Mouse (Mus musculus) limb, embryonic 14.5 days (tissue): ENCODE measurements around the gene Tph1. TPM values are rescaled to one million over a fixed set of nuclear protein-coding genes. Genes with fewer than 3 reads are reported as not detected.

ENCODE experiments used
- ATAC-seq: fragments of 200-750 bp; cut with Nextera tagmentation; 2 replicates; pipeline ENCODE4 v1.8.0; 2017; ENCODE audit warnings: low read depth, moderate number of reproducible peaks, moderate TSS enrichment; ENCODE audit not compliant: low FRiP score
- DNase-seq: peaks from one replicate; pipeline ENCODE4 v3.0.0-alpha.2; 2015; ENCODE audit warnings: low spot score
- H3K27ac ChIP-seq: fragments of 300-500 bp; sonication (generic); replicated peaks from 2 replicates; pipeline ENCODE4 v1.5.1; 2014; ENCODE audit warnings: low read depth, mild to moderate bottlenecking, low read length, moderate library complexity, mixed read lengths
- H3K27me3 ChIP-seq: fragments of 300-500 bp; sonication (generic); 2 replicates; pipeline ENCODE4 v1.6.1; 2014; ENCODE audit warnings: low read length, mixed read lengths; ENCODE audit not compliant: control insufficient read depth, insufficient read depth
- H3K36me3 ChIP-seq: fragments of 300-500 bp; sonication (generic); 2 replicates; pipeline ENCODE4 v1.6.1; 2014; ENCODE audit warnings: mild to moderate bottlenecking, low read length, moderate library complexity, mixed read lengths; ENCODE audit not compliant: control insufficient read depth, insufficient read depth
- H3K4me1 ChIP-seq: fragments of 300-500 bp; sonication (generic); 2 replicates; pipeline ENCODE4 v1.6.1; 2014; ENCODE audit warnings: antibody characterized with exemption, low read length, mixed read lengths; ENCODE audit not compliant: control insufficient read depth, insufficient read depth
- H3K4me2 ChIP-seq: fragments of 300-500 bp; sonication (generic); replicated peaks from 2 replicates; pipeline ENCODE4 v1.6.1; 2014; ENCODE audit warnings: low read depth, mild to moderate bottlenecking, low read length, moderate library complexity; ENCODE audit not compliant: severe bottlenecking
- H3K4me3 ChIP-seq: fragments of 300-500 bp; sonication (generic); replicated peaks from 2 replicates; pipeline ENCODE4 v1.5.1; 2014; ENCODE audit warnings: low read length
- H3K9ac ChIP-seq: fragments of 300-500 bp; sonication (generic); 2 replicates; pipeline ENCODE4 v1.6.1; 2014; ENCODE audit warnings: mild to moderate bottlenecking, low read depth, low read length, moderate library complexity; ENCODE audit not compliant: severe bottlenecking
- H3K9me3 ChIP-seq: fragments of 300-500 bp; sonication (generic); 2 replicates; pipeline ENCODE4 v1.6.1; 2016; ENCODE audit warnings: low read length; ENCODE audit not compliant: control insufficient read depth
- POLR2A ChIP-seq: fragments of 200-500 bp; IDR thresholded peaks from 2 replicates; pipeline ENCODE4 v1.8.0; 2012; ENCODE audit warnings: inconsistent platforms, mild to moderate bottlenecking, moderate library complexity, borderline replicate concordance; ENCODE audit not compliant: insufficient read depth, insufficient read length; ENCODE audit errors: extremely low read depth
- whole genome bisulfite sequencing: fragments of 180-500 bp; shearing (Covaris S2); extraction: QIAGEN DNeasy Blood & Tissue Kit; methylation state at CpG from one replicate; pipeline ENCODE4 v1.1.7; 2014; 5-methylcytosine and 5-hydroxymethylcytosine counted together
- polyA plus RNA-seq, 2 experiments: library from polyadenylated mRNA; depleted of rRNA in 1 of 2; stranded (reverse) in 1 of 2; unstranded in 1 of 2; fragments of >200 nt; fragmentation: Nextera tagmentation in 1 of 2; extraction: Ambion mirVana in 1 of 2; gene quantifications; 2 replicates each; pipeline versions ENCODE4 v1.2.1 to v1.2.3; 2012 to 2014

The Tph1 gene
- polyA plus RNA-seq, 2 experiments: 0.29 to 1.6 TPM

DNA sequence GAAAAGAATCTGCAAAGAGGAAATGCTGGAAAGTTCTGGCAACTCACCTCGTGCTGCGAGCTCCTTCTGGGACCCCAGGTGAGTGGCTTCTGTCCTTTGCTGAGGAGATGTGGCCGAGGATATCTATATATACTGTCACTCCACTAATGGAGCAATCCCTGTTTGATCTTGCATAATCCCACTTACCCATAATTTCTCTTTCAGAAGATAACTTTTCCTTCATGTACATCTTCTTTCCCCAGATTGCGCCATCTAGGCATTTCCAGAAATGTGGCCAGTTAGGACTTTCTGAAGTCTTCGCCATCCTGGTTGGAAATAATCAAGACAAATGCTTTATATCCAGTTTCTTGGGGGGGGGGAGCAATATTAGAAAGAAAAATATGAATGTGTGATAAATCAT lies 43.3 kb upstream of the Tph1 start, which contains the start of gene Saa3:
Gene Saa3, minus strand, starts transcription at position 101 of the 400 bp plus-strand sequence.
- H3K4me1 ChIP-seq: no peaks in the 10 kb centered on the region
- no peaks in the 10 kb centered on the region for H3K36me3 ChIP-seq
- H3K9me3 ChIP-seq: no peaks in the 10 kb centered on the region
- TF ChIP-seq POLR2A: no peak
- no peak within 1 kb of the TSS for H3K4me3 ChIP-seq
- H3K27ac ChIP-seq: no peak within 1 kb of the TSS
- 85% methylated on average over 5 of the region's 5 CpGs for WGBS
- DNase-seq (no peak), ATAC-seq (no peak)
- H3K9ac ChIP-seq: no peak within 1 kb of the TSS
- H3K27me3 ChIP-seq: no peaks in the 10 kb centered on the region
- no peak within 1 kb of the TSS for H3K4me2 ChIP-seq

GRCm38 (mm10) chr7:46714518-46714917 lies 42.2 kb upstream of the Tph1 start:
- Histone ChIP-seq H3K9me3 (no peaks in the 10 kb centered on the region), H3K4me1 (peaks cover 3% of the 10 kb centered on the region; the same call in 1 of the 2 replicates), H3K36me3 (no peaks in the 10 kb centered on the region), H3K4me2 (no peak overlapping the region), H3K27ac (no peak overlapping the region), H3K27me3 (no peaks in the 10 kb centered on the region), H3K9ac (no peak overlapping the region), H3K4me3 (no peak overlapping the region)
- TF ChIP-seq POLR2A: no peak
- no peak for ATAC-seq
- 34% methylated on average over 6 of the region's 6 CpGs for WGBS
- DNase-seq: peak; percentile 57

DNA sequence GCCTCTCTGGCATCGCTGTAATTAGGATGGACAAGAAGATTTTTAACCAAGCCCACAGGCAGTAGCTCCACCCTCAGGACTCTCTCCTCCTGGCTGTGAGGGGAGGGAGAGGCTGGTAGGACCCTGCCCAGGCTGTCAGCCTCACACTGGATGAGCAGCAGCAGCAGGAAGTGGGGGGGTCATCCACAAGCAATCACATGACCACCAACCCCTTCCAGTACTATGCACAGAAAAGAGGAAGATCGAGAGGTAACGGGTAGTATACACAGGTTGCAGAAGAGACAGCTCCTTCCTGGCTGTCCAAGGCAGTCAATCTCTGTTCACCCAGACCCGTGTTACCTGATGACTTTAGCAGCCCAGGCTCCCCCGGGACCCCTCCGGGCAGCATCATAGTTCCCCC lies 39.9 kb upstream of the Tph1 start:
- no peak for TF ChIP-seq POLR2A
- no peak overlapping the region for H3K4me2 ChIP-seq
- H3K4me3 ChIP-seq: no peak overlapping the region
- no peak for DNase-seq
- peaks cover 8% of the 10 kb centered on the region; the same call in 1 of the 2 replicates for H3K4me1 ChIP-seq
- H3K36me3 ChIP-seq: peaks cover 8% of the 10 kb centered on the region; the same call in 1 of the 2 replicates
- H3K9ac ChIP-seq: no peak overlapping the region
- no peak for ATAC-seq
- H3K27ac ChIP-seq: no peak overlapping the region
- no peaks in the 10 kb centered on the region for H3K9me3 ChIP-seq
- 77% methylated on average over 6 of the region's 6 CpGs for whole genome bisulfite sequencing
- H3K27me3 ChIP-seq: no peaks in the 10 kb centered on the region

DNA sequence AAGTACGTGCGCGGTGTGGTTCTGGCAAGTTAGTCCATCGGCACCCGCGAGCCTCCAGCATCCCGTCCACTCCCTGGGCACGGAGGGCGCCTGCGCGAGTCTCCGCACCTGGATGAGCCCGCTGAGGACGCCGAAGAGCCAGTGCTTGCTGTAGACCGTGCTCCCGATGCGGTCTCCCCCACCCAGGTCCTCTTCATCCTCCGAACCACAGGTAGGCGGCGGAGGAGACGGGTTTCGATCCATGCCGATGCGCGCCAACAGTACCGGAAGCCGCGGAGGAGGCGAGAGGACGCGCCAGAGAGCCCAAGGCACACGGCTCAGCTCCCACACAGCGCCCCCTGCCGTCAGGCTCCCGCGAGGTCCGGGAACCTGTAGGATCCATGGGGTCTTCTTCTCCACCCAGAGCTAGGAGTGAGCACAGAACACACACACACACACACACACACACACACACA lies 38.1 kb upstream of the Tph1 start, which contains the start of gene Saal1:
Gene Saal1, minus strand, starts transcription at position 291 of the 455 bp plus-strand sequence.
- peak; percentile 98 for ATAC-seq
- Histone ChIP-seq H3K36me3 (peaks cover 19% of the 10 kb centered on the region), H3K9me3 (no peaks in the 10 kb centered on the region), H3K4me1 (peaks cover 8% of the 10 kb centered on the region; the same call in 1 of the 2 replicates), H3K9ac (peak within 1 kb of the TSS; percentile 84), H3K4me3 (peak within 1 kb of the TSS; percentile 79), H3K4me2 (peak within 1 kb of the TSS; percentile 51), H3K27me3 (no peaks in the 10 kb centered on the region), H3K27ac (peak within 1 kb of the TSS; percentile 86)
- TF ChIP-seq POLR2A: peak; percentile 44; the same call in 1 of the 2 replicates
- under 1% methylated on average over 24 of the region's 38 CpGs for WGBS
- DNase-seq: peak; percentile 91

- Histone ChIP-seq H3K36me3 (peaks cover 85% of the 10 kb centered on the region), H3K4me1 (no peaks in the 10 kb centered on the region), H3K9me3 (no peaks in the 10 kb centered on the region), H3K27ac (no peak overlapping the region), H3K27me3 (no peaks in the 10 kb centered on the region), H3K4me2 (no peak overlapping the region), H3K9ac (no peak overlapping the region), H3K4me3 (no peak overlapping the region)
- 97% methylated on average over 6 of the region's 6 CpGs for WGBS
- no peak for ATAC-seq
- no peak for TF ChIP-seq POLR2A
- no peak for DNase-seq
These were observed 28.2 kb upstream of the Tph1 start for GRCm38 (mm10) chr7:46700521-46701025.
